Mouse (Mus musculus) left cerebral cortex, postnatal 25 days (tissue): ENCODE measurements at regions not wholly inside any gene's neighbourhood (a gene's known extent, or its start where the extent isn't known, plus 50 kb on each side); places are given as distances from the start of the nearest gene placed in this dataset.
A peak's percentile ranks its signal among the peaks of the same experiment; 100 is the strongest.

Source experiments
- DNase-seq, 2 experiments: peaks; one replicate each; pipeline ENCODE4 v3.0.0; 2022; ENCODE audit warnings: low spot score in 2 of 2, mixed read lengths in 1 of 2
- intact Hi-C: fragments of 180-260 bp; cut with DNase I; formaldehyde crosslinking; loops from one replicate; pipeline ENCODE4 v1.15.1; 2025

DNA sequence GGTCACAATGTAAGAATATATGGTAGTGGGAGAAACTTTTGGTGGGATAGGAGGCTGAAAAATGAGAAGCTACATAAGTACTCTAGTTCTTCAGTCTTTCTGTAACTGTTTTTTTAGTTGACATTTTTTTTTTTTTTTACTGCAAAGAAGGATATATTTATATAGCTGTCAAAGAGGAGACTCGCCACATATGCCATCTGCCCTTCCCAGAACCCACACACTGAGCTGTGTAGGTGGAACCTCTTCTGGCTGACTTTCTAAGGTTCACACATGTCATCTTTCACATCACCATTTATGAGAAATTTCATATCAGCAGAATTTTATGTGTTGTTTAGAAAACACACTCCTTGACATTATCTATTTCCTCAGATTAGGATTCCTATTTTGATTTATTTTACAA lies 574.7 kb downstream of the Gm37988 start:
- intact Hi-C loops = no loop called here
- peak in 1 of 2 experiments; percentile 74 for DNase-seq
